Mouse (Mus musculus) retina, postnatal 7 days (tissue): Measurements from ENCODE around the gene Gcgr.

Source experiments
- DNase-seq: peaks from one replicate; pipeline ENCODE4 v3.0.0-alpha.2; 2012; ENCODE audit warnings: low read depth, low spot score

The Gcgr gene

DNA sequence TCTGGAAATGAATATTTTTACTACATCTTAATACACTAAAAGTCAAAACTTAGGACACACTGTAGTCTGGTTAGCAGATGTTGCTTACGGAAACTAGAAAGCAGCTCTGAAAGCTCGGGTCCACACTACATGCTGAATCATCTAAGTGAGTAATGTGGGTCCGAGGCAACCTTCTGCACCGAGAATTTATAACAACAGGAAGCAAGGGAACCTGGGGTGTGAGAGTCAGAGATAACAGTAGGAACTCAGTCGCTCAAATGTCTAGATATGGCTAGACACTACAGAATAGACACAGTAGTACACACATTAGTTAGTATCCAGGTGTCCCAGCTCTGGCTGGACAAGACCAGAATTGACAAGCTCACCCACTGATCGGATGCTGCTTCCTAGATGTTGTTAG, 58.0 kb downstream of the Gcgr start:
- DNase-seq, result no peak
